ENCODE assay signal across 13 mouse cellular contexts in genomic region chr14:14804518-14805212, GRCm38 (mm10). TPM values are rescaled to one million over a fixed set of nuclear protein-coding genes. Genes with fewer than 3 reads are reported as not detected.
DNase-seq lines count a peak whose midpoint lies in the region; ATAC-seq and TF ChIP-seq lines count a peak whose summit lies in the region.
"Had no signal": no experiment of that assay in that cellular context is flagged by ENCODE, and none has a peak within 500 bp of the region (broad histone marks: within the 10 kb centered on the region; RNA-seq: fewer than 3 reads in every experiment).

No protein-coding gene starts in this region.

- peaks cover 13% of the 10 kb centered on the region for H3K4me1 ChIP-seq in kidney, embryonic 15.5 days
- no peaks in the 10 kb centered on the region for H3K4me1 ChIP-seq in kidney, adult 2 months (ENCODE audit: control insufficient read depth, insufficient read depth, low read length)
- H3K4me1 ChIP-seq in E14TG2a.4 (replicated peaks; ENCODE audit: low read depth, low read length), result peaks cover 7% of the 10 kb centered on the region; the same call in 1 of the 2 replicates
- no peaks in the 10 kb centered on the region for H3K4me1 ChIP-seq in midbrain, embryonic 14.5 days (ENCODE audit: control insufficient read depth, insufficient read depth, low read length)
- no peaks in the 10 kb centered on the region for H3K4me1 ChIP-seq in heart, embryonic 11.5 days (ENCODE audit: control insufficient read depth, insufficient read depth, low read length)
- H3K4me1 ChIP-seq: limb, embryonic 15.5 days had no signal

- no peak for DNase-seq in kidney, adult 2 months
- DNase-seq in midbrain, embryonic 14.5 days, result no peak
- DNase-seq in adrenal gland, adult 8-10 months, result no peak
- DNase-seq in B cell, adult 2 months, result no peak
- DNase-seq: cerebellum, adult 9-10 months; heart, adult 11 months; lung, postnatal 4 days had no signal

- no peak for TF ChIP-seq POLR2A in kidney, adult 2 months (IDR thresholded peaks at IDR 0.05; ENCODE audit: low read depth, low read length)

- ATAC-seq in kidney, embryonic 15.5 days (replicated peaks; ENCODE audit: low FRiP score), result no peak
- peak; percentile 73 for ATAC-seq in granulocyte monocyte progenitor cell, adult 5-6 weeks (replicated peaks; ENCODE audit: poor library complexity, severe bottlenecking)
- ATAC-seq in midbrain, embryonic 14.5 days (ENCODE audit: low FRiP score, low TSS enrichment), result 0 out of 2 replicates have a peak, but pooled peaks have one; percentile 40
- no peak for ATAC-seq in heart, embryonic 11.5 days (replicated peaks; ENCODE audit: insufficient number of reproducible peaks, low FRiP score, low TSS enrichment)

- H3K4me2 ChIP-seq in kidney, embryonic 15.5 days, result no peak overlapping the region
- H3K4me2 ChIP-seq in midbrain, embryonic 14.5 days (ENCODE audit: low read length), result no peak overlapping the region
- no peak overlapping the region for H3K4me2 ChIP-seq in heart, embryonic 11.5 days

- no peak overlapping the region for H3K9ac ChIP-seq in kidney, embryonic 15.5 days
- no peak overlapping the region for H3K9ac ChIP-seq in midbrain, embryonic 14.5 days (replicated peaks; ENCODE audit: low read length)
- no peak overlapping the region for H3K9ac ChIP-seq in heart, embryonic 11.5 days (ENCODE audit: low read depth, low read length)
- H3K9ac ChIP-seq: limb, embryonic 15.5 days had no signal

- no peak overlapping the region for H3K4me3 ChIP-seq in kidney, embryonic 15.5 days (replicated peaks)
- H3K4me3 ChIP-seq in kidney, adult 2 months (ENCODE audit: insufficient read depth, low read depth, low read length), result no peak overlapping the region
- H3K4me3 ChIP-seq in E14TG2a.4 (replicated peaks; ENCODE audit: low read length), result peak overlapping the region; percentile 53; the same call in 1 of the 2 replicates
- no peak overlapping the region for H3K4me3 ChIP-seq in midbrain, embryonic 14.5 days (replicated peaks; ENCODE audit: low read depth, low read length)
- no peak overlapping the region for H3K4me3 ChIP-seq in heart, embryonic 11.5 days (ENCODE audit: low read depth, low read length)
- H3K4me3 ChIP-seq: erythroblast, embryonic 14.5 days; limb, embryonic 15.5 days had no signal

- H3K9me3 ChIP-seq in kidney, embryonic 15.5 days (replicated peaks), result no peaks in the 10 kb centered on the region
- H3K9me3 ChIP-seq in E14TG2a.4 (ENCODE audit: low read length), result no peaks in the 10 kb centered on the region
- H3K9me3 ChIP-seq in midbrain, embryonic 14.5 days (ENCODE audit: control insufficient read depth, low read length), result no peaks in the 10 kb centered on the region
- no peaks in the 10 kb centered on the region for H3K9me3 ChIP-seq in heart, embryonic 11.5 days (replicated peaks; ENCODE audit: control insufficient read depth, low read length)
- H3K9me3 ChIP-seq: limb, embryonic 15.5 days had no signal

- WGBS in kidney, embryonic 15.5 days, result 61% methylated on average over 5 of the region's 5 CpGs
- 59% methylated on average over 5 of the region's 5 CpGs for WGBS in kidney, adult 2 months
- WGBS in midbrain, embryonic 14.5 days, result 77% methylated on average over 5 of the region's 5 CpGs
- WGBS in heart, embryonic 11.5 days (ENCODE audit: insufficient replicate concordance), result 67% methylated on average over 5 of the region's 5 CpGs

- peak overlapping the region; percentile 54 for H3K27ac ChIP-seq in kidney, embryonic 15.5 days
- H3K27ac ChIP-seq in kidney, adult 2 months (ENCODE audit: insufficient read depth, low read depth, low read length), result no peak overlapping the region
- H3K27ac ChIP-seq in midbrain, embryonic 14.5 days (replicated peaks; ENCODE audit: low read depth, low read length), result no peak overlapping the region
- no peak overlapping the region for H3K27ac ChIP-seq in heart, embryonic 11.5 days (ENCODE audit: low read depth, low read length)
- H3K27ac ChIP-seq: limb, embryonic 15.5 days had no signal

- H3K36me3 ChIP-seq in kidney, embryonic 15.5 days, result 0 out of 2 replicates have a peak, but pooled peaks cover 2% of the 10 kb centered on the region
- no peaks in the 10 kb centered on the region for H3K36me3 ChIP-seq in kidney, adult 2 months (ENCODE audit: control insufficient read depth, insufficient read depth, low read length)
- no peaks in the 10 kb centered on the region for H3K36me3 ChIP-seq in E14TG2a.4 (ENCODE audit: insufficient read depth, low read length)
- peaks cover 7% of the 10 kb centered on the region; the same call in 1 of the 2 replicates for H3K36me3 ChIP-seq in midbrain, embryonic 14.5 days (ENCODE audit: control insufficient read depth, insufficient read depth, low read length)
- H3K36me3 ChIP-seq in heart, embryonic 11.5 days (ENCODE audit: control insufficient read depth, insufficient read depth, low read length), result no peaks in the 10 kb centered on the region

- H3K27me3 ChIP-seq in kidney, embryonic 15.5 days, result no peaks in the 10 kb centered on the region
- H3K27me3 ChIP-seq in kidney, adult 2 months (replicated peaks; ENCODE audit: control insufficient read depth, insufficient read depth, low read length), result no peaks in the 10 kb centered on the region
- H3K27me3 ChIP-seq in E14TG2a.4 (ENCODE audit: insufficient read depth, low read length), result no peaks in the 10 kb centered on the region
- H3K27me3 ChIP-seq in midbrain, embryonic 14.5 days (ENCODE audit: control insufficient read depth, insufficient read depth, low read length), result no peaks in the 10 kb centered on the region
- no peaks in the 10 kb centered on the region for H3K27me3 ChIP-seq in heart, embryonic 11.5 days (ENCODE audit: control insufficient read depth, insufficient read depth, low read length)
- H3K27me3 ChIP-seq: limb, embryonic 15.5 days had no signal

- no peak for TF ChIP-seq CTCF in kidney, adult 2 months (conservative IDR thresholded peaks at IDR 0.05; ENCODE audit: insufficient read depth, insufficient read length, low read depth, low read length)
- no peak for TF ChIP-seq CTCF in E14TG2a.4 (conservative IDR thresholded peaks at IDR 0.05; ENCODE audit: low read length)

RNA-seq across cellular contexts. Expression of gene Nek10, which starts 1.4 kb away (rescaled TPM):
- 0.01 and 0.04 TPM in 2 replicates for polyA plus RNA-seq in kidney, embryonic 15.5 days (2015; fragmentation: Nextera tagmentation; extraction: Ambion mirVana)
- polyA plus RNA-seq in kidney, adult 2 months (2012; rRNA removed), result 0.04 TPM in 1 of 2 replicates, not detected in the other
- total RNA-seq in granulocyte monocyte progenitor cell, adult 5-6 weeks (2014; fragmentation: Nextera tagmentation), result not detected in 2 replicates
- total RNA-seq in granulocyte monocyte progenitor cell, adult 5-6 weeks (2017), result not detected in 2 replicates
- 0.03 and 0.04 TPM in 2 replicates for polyA plus RNA-seq in midbrain, embryonic 14.5 days (2014; fragmentation: Nextera tagmentation; extraction: Ambion mirVana)
- 0.08 TPM in 1 of 2 replicates, not detected in the other for polyA plus RNA-seq in heart, embryonic 11.5 days (2014; fragmentation: Nextera tagmentation; extraction: Ambion mirVana)
- under 1 TPM; 0.03 to 0.28 (median 0.06) TPM for total RNA-seq in adrenal gland, adult 8-10 months (2022)
- polyA plus RNA-seq: erythroblast, embryonic 14.5 days had no signal

Comparison
In these comparisons a context has a peak if more than half of its experiments do, and no peak if none do; other contexts are left out.
1. ATAC-seq: peak in granulocyte monocyte progenitor cell, adult 5-6 weeks (single experiment) and midbrain, embryonic 14.5 days (single experiment); none in kidney, embryonic 15.5 days (single experiment) and heart, embryonic 11.5 days (single experiment).